Mouse (Mus musculus) stomach, embryonic 15.5 days (tissue): ENCODE results near the gene Ublcp1. TPM values are rescaled to one million over a fixed set of nuclear protein-coding genes. Genes with fewer than 3 reads are reported as not detected.
A peak's percentile ranks its signal among the peaks of the same experiment; 100 is the strongest.

ENCODE experiments used
- ATAC-seq: fragments of 200-750 bp; cut with Nextera tagmentation; 2 replicates; pipeline ENCODE4 v1.8.0; 2017; ENCODE audit warnings: low read depth, moderate number of reproducible peaks, moderate TSS enrichment; ENCODE audit not compliant: insufficient read depth, low FRiP score
- H3K27ac ChIP-seq: fragments of 300-500 bp; sonication (generic); 2 replicates; pipeline ENCODE4 v1.5.1; 2015; ENCODE audit warnings: mild to moderate bottlenecking, inconsistent platforms
- H3K27me3 ChIP-seq: fragments of 300-500 bp; sonication (generic); replicated peaks from 2 replicates; pipeline ENCODE4 v1.6.1; 2015; ENCODE audit warnings: inconsistent platforms
- H3K36me3 ChIP-seq: fragments of 300-500 bp; sonication (generic); 2 replicates; pipeline ENCODE4 v1.6.1; 2015; ENCODE audit warnings: inconsistent platforms
- H3K4me1 ChIP-seq: fragments of 300-500 bp; sonication (generic); 2 replicates; pipeline ENCODE4 v1.6.1; 2015; ENCODE audit warnings: inconsistent platforms
- H3K4me2 ChIP-seq: fragments of 300-500 bp; sonication (generic); 2 replicates; pipeline ENCODE4 v1.6.1; 2015; ENCODE audit warnings: mild to moderate bottlenecking, inconsistent platforms
- H3K4me3 ChIP-seq: fragments of 300-500 bp; sonication (generic); replicated peaks from 2 replicates; pipeline ENCODE4 v1.5.1; 2015; ENCODE audit warnings: inconsistent platforms
- H3K9ac ChIP-seq: fragments of 300-500 bp; sonication (generic); 2 replicates; pipeline ENCODE4 v1.6.1; 2015; ENCODE audit warnings: inconsistent platforms
- H3K9me3 ChIP-seq: fragments of 300-500 bp; sonication (generic); 2 replicates; pipeline ENCODE4 v1.6.1; 2016; ENCODE audit warnings: inconsistent platforms
- WGBS: fragments of 180-500 bp; shearing (Covaris S2); methylation state at CpG from one replicate; pipeline ENCODE4 v1.1.7; 2015; 5-methylcytosine and 5-hydroxymethylcytosine counted together
- polyA plus RNA-seq: library from polyadenylated mRNA; unstranded; fragments of >200 nt; fragmentation: Nextera tagmentation; extraction: Ambion mirVana; gene quantifications from 2 replicates; pipeline ENCODE4 v1.2.1, GENCODE M21; 2015

Gene Ublcp1
- 53.9 and 57.0 TPM in 2 replicates for polyA plus RNA-seq

DNA sequence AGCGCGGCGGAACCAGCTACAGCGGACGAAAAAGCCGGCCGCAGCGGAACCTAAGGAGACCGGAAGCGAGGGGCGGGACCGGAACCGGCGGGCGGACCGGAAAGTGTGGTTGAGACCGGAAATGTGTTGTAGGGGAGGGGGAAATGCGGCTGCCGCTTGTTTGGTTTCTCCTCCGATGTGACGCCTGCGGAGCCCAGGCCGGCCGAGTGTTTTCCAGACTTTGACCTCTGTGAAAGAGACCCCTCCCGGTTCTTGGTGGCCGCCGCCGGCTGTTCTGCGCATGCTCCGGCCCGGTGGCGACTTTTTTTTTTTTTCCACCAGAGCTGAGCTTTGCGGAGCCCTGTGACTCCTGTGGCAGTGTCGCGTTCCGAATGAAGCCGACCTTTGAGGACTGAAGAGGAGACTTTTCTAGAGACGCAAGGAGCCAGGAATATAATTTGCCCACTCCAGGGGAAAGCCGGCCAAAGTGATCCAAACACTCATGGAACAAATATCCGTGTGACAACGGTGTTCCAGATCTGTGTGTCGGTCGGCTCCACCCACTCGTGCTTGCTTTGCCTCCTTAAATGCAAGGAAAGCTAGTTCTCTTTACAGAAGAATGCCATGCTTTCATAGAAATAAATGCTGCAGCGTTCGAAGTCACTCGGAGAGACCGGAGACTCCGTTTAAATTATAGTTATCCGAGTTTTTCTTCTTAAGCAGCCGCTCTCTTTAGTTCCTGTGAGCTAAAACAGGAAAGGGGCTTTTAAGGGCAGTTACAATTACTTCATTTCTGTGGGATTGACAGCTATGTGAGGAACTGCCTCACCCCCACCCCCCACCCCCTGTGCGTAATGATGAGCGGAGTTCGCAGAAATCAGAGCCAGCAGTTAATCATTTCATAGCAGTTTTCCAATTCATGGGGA is at the start of gene Ublcp1:
Gene Ublcp1 (minus strand): TSS at position 67 of the 905 bp plus-strand sequence.
- Histone ChIP-seq H3K9me3 (no peaks in the 10 kb centered on the region), H3K4me2 (peak within 1 kb of the TSS; percentile 86), H3K4me3 (peak within 1 kb of the TSS; percentile 91), H3K4me1 (0 out of 2 replicates have a peak, but pooled peaks cover 7% of the 10 kb centered on the region), H3K27ac (peak within 1 kb of the TSS; percentile 86), H3K9ac (peak within 1 kb of the TSS; percentile 92), H3K27me3 (no peaks in the 10 kb centered on the region), H3K36me3 (0 out of 2 replicates have a peak, but pooled peaks cover 1% of the 10 kb centered on the region)
- peak; percentile 89 for ATAC-seq
- under 1% methylated on average over 53 of the region's 54 CpGs for WGBS

DNA sequence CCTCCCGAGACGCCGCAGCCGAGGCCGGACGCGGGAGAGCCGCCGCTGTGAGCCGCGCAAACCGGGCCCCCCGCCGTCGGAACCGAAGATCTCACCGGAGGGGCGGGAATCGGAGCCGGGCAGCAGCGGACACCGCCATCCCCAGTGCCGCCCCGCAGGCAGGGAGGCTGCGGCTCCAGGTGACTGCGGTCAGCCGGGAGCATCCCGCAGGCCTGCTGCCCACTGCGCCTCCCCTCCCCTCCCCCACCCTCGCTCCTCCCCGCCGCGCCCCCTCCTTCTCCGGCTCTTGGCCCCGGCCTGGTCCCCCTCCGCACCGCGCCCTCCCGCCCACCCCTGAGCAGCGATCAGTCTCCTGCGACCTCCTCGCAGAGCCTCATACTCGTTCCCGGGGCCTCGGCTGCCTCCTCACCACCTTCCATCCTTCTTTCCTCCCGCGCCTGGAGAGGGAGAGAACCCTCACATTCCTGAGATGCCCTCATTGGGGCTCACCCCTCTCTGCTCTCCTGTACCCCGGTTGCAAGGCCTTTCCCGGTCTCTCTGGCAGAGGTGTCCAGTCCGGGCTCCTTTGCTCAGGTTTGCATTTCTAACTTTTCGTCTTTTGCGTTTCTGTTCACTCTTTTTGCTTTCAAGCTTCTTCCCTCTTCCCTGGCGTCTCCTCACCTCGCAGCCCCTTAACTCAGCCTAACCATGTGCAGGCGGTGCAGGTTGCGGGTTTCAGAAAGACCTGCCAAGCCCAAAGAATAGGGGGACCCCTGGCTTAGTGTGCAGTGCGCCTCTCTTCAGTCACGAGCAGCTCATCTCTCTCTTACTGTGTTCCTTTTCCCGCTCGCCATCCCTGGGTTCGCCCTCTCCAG is 49.0 kb upstream of the Ublcp1 start:
- peak; percentile 32 for ATAC-seq
- Histone ChIP-seq H3K9ac (peak overlapping the region; percentile 85), H3K4me3 (peak overlapping the region; percentile 100), H3K36me3 (no peaks in the 10 kb centered on the region), H3K27ac (peak overlapping the region; percentile 92), H3K4me2 (peak overlapping the region; percentile 92), H3K27me3 (no peaks in the 10 kb centered on the region), H3K9me3 (no peaks in the 10 kb centered on the region), H3K4me1 (peaks cover 10% of the 10 kb centered on the region; the same call in 1 of the 2 replicates)
- WGBS, result under 1% methylated on average over 42 of the region's 61 CpGs

DNA sequence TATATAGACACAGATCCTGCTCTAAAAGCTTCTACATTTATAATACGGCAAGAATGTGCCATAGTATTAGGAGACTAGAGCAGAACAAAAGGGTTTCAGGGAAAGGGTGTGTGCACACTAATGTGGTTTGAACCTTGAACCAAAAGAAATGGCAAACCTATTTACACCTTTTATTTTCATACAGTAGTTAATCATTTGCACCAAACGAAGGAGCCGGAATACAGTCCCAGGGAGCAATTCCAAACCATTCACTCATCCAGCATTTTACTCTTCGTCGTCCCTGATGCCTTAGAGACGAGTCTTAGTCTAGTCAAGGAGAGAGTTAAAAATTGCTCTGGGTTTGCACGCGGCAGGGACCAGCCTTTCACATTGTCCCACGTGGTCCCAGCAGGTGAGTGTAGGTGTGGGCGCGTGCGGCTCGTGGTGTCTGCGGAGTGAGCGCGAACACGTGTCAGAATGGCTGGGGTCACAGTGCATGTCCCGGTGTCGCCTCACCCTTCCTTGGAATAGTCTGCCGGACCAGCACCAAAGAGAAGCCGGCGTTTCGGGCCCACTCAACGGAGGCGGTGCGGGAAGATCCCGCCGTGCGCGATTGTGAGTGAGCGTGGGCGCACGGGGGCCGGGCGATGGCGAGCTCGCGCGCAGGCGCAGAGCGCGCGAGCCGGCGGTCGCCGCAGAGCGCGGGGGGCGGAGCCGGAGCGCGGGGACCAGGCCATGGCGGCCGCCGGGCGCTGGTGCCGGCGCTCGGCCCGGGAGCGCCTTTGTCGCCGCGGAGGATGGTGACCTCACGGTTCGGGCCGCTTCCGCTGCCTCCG is 48.2 kb upstream of the Ublcp1 start, which contains the start of gene Rnf145:
Gene Rnf145 (plus strand): TSS at position 684 of the 815 bp plus-strand sequence.
- peaks cover 10% of the 10 kb centered on the region; the same call in 1 of the 2 replicates for H3K4me1 ChIP-seq
- peak within 1 kb of the TSS; percentile 92 for H3K27ac ChIP-seq
- H3K9me3 ChIP-seq, result no peaks in the 10 kb centered on the region
- peak within 1 kb of the TSS; percentile 92 for H3K4me2 ChIP-seq
- no peaks in the 10 kb centered on the region for H3K36me3 ChIP-seq
- peak within 1 kb of the TSS; percentile 85 for H3K9ac ChIP-seq
- peak; percentile 82 for ATAC-seq
- H3K27me3 ChIP-seq, result no peaks in the 10 kb centered on the region
- WGBS, result under 1% methylated on average over 70 of the region's 70 CpGs
- H3K4me3 ChIP-seq, result peak within 1 kb of the TSS; percentile 100

DNA sequence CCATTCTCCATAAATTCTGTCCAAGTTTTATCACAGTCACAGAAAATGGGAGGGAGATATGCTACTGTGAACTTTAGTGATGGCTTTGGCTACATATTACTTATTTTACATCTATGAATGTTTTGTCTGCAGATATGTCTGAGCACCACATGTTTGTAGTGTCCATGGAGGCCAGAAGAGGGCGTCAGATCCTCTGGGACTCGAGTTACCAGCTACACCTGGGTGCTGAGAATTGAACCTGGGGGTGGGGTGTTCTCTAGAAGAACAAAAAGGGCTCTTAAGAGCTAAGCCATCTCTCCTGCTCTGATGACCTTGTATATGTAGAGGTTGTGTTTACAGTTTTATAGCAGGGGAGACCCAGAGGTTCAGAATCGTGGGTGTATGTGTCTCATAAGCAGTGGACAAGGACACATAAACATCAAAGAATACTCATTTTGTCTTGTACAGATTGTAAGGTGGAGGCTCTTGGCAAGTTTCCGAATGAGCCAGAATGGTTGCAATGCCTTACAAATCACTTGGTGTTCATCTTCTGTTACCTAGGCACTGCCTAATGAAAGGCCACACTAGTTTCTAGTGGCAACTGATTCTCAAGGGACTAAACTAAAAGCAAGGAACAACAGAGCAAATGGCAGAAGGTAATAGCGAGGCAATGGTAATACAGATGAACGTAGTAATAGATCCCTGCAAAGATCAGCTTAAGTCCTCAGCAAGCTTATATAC is 47.4 kb upstream of the Ublcp1 start:
- WGBS, result 38% methylated on average over 6 of the region's 6 CpGs
- Histone ChIP-seq H3K4me2 (peak overlapping the region; percentile 92), H3K27me3 (no peaks in the 10 kb centered on the region), H3K36me3 (no peaks in the 10 kb centered on the region), H3K9ac (no peak overlapping the region), H3K9me3 (no peaks in the 10 kb centered on the region), H3K27ac (peak overlapping the region; percentile 92), H3K4me1 (0 out of 2 replicates have a peak, but pooled peaks cover 7% of the 10 kb centered on the region), H3K4me3 (peak overlapping the region; percentile 100)
- ATAC-seq, result no peak

DNA sequence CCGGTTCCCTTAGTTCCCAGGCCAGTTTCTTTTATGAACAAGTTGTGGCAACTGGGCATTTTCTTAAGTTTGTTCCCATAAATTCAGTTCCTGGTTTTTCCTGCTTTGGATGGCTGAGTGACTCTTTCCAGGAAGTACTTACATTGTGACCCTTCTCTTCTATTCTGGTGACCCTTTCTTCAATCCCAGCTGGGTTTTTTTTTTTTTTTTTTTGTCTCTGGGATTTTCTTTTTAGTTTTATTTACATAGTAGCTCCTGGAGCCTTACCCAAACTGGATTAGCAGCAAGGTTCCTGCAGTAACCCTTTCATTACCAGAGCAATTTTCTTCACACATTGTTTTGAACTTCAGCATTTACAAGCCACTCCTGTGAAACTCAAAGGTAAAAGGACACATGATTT is 46.1 kb upstream of the Ublcp1 start:
- Histone ChIP-seq H3K9me3 (no peaks in the 10 kb centered on the region), H3K27me3 (no peaks in the 10 kb centered on the region), H3K9ac (no peak overlapping the region), H3K4me3 (no peak overlapping the region), H3K4me2 (no peak overlapping the region), H3K4me1 (0 out of 2 replicates have a peak, but pooled peaks cover 3% of the 10 kb centered on the region), H3K36me3 (no peaks in the 10 kb centered on the region), H3K27ac (peak overlapping the region; percentile 3; the same call in 1 of the 2 replicates)
- ATAC-seq, result no peak
- 15% methylated on average over 1 of the region's 1 CpGs for WGBS

DNA sequence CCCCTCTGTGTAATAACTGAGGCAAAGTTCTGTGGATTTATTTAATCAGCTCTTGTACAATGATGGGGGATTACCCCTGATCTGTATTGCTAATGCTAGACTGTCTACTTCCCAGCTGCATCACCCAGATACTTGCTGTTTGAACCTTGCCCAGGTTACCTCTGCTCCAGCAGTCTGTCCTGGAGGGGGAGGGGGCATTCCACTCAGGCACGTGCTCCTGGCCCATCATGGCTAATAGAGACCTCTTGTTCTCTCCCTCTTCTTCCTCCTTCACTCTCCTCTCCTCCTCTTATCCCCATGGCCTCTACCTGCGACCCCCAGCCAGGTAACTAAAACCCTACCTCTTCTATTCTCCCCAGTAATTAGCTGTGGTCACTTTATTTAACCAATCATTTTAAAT is 44.4 kb upstream of the Ublcp1 start:
- Histone ChIP-seq H3K4me2 (no peak overlapping the region), H3K9ac (no peak overlapping the region), H3K27me3 (no peaks in the 10 kb centered on the region), H3K4me3 (no peak overlapping the region), H3K36me3 (no peaks in the 10 kb centered on the region), H3K27ac (no peak overlapping the region), H3K9me3 (no peaks in the 10 kb centered on the region), H3K4me1 (0 out of 2 replicates have a peak, but pooled peaks cover 3% of the 10 kb centered on the region)
- ATAC-seq, result no peak
- 58% methylated on average over 2 of the region's 2 CpGs for WGBS

DNA sequence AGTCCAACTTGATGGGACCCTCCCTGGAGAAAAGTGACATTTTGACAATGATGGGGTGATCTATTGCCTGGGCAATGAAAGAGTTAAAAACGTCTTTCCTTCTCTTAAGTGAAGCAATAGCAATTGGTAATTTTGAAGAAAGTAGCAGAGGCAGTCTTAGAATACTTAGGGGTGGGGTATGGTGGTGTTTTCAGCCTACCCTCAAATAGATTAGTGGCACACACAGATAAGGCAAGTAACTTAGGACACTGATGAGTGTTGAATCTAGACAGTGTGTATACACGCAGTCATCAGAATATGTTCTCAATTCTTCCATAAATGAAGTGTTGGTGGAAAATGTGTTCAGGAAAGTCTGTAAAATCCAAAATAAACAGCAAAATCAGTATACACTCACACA is 42.7 kb upstream of the Ublcp1 start:
- 63% methylated on average over 2 of the region's 2 CpGs for WGBS

DNA sequence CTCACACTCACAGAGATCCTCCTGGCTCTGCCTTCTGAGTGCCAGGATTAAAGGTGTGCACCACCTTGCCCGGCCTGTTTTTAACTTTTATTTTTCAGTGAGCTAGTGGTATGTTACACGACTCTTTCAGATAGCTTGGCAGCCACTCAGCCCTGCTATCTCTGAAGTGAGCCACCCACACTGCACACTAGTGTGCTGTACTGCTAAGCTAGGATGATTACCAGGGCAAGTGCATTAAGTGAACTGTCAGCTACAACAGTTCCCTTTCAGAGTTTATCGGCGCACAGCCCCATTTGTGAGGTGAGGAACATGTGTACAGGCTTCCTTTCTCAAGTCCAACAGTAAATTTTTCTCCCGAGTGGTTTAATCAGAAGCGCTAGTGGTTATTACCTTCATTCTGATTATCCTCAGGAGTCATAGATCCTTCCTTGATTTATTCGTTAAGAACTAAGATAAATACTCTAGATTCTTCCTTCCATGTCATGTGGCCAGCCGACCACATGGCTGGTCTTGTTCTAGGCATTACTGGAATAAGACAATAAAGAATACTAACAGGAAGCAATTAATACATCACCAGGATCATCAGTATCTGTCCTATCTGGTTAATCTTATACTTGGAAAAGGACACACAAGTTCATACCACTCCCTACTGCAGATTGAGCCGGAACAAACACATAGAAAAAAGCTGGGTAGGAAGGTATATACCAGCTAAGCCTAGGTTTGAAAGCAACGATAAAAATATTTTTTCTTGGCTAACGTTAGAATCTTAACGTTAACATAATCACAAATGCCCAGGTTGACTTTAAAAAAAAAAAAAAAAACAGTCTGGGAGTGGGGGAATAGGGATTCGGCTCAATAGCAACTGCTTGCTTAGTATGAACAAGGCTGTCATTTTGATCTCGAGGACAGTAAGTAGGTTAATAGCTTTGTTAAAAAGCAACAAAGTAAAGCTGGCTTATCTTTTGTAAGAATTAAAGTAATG is 42.0 kb upstream of the Ublcp1 start:
- Histone ChIP-seq H3K4me2 (no peak overlapping the region), H3K36me3 (no peaks in the 10 kb centered on the region), H3K27ac (0 out of 2 replicates have a peak overlapping the region, but pooled peaks have one; percentile 8), H3K4me3 (no peak overlapping the region), H3K4me1 (no peaks in the 10 kb centered on the region), H3K9me3 (no peaks in the 10 kb centered on the region), H3K27me3 (no peaks in the 10 kb centered on the region), H3K9ac (no peak overlapping the region)
- 59% methylated on average over 14 of the region's 14 CpGs for WGBS
- peak; percentile 76 for ATAC-seq

More for the DNA sequence above, 42.7 kb upstream of the Ublcp1 start:
- no peaks in the 10 kb centered on the region for H3K4me1 ChIP-seq
- H3K36me3 ChIP-seq, result no peaks in the 10 kb centered on the region
- no peak overlapping the region for H3K27ac ChIP-seq
- H3K4me3 ChIP-seq, result no peak overlapping the region
- H3K4me2 ChIP-seq, result no peak overlapping the region
- ATAC-seq, result peak; percentile 72; the same call in 1 of the 2 replicates
- no peaks in the 10 kb centered on the region for H3K9me3 ChIP-seq
- H3K27me3 ChIP-seq, result no peaks in the 10 kb centered on the region
- H3K9ac ChIP-seq, result no peak overlapping the region

DNA sequence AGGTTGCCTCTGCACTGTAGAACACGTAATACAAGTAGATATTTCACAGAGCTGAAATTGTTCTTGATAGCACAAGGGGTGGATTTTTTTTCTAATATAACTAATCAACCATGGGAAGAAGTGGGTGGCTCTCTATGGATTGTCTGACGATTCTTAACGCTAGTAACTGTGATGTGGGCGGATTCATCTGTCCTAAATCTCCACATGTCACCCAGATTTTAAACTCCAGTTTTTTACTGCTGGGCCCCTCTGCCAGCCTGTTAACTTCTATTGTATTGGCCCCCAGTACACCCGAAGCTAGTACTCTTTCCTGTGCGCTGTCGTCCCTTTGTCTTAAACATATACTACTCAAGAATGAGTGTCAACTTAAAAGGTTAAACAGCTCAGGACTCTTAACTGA is 40.1 kb upstream of the Ublcp1 start:
- 74% methylated on average over 7 of the region's 7 CpGs for WGBS
- H3K27me3 ChIP-seq, result no peaks in the 10 kb centered on the region
- H3K4me1 ChIP-seq, result no peaks in the 10 kb centered on the region
- H3K27ac ChIP-seq, result no peak overlapping the region
- no peak overlapping the region for H3K4me2 ChIP-seq
- ATAC-seq, result no peak
- H3K9ac ChIP-seq, result no peak overlapping the region
- H3K9me3 ChIP-seq, result no peaks in the 10 kb centered on the region
- no peaks in the 10 kb centered on the region for H3K36me3 ChIP-seq
- no peak overlapping the region for H3K4me3 ChIP-seq

DNA sequence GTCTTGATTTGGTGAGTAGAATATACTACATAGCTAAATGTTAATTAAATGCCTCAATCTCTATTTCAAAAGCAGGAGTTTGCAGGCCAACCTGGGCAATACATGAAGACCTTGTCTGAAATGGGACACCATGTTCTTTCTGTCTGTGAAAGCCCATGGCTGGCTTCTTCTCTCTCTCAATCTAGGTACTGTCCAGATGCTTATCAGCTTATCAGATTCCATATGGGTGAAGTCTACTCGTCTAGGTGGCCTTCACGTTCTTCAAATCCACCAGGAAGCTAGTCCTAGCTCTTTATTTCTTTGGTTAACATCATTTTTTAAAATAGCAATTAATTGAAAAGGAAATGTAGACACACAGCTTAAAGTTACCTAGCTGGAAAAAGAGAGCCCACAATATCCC is 39.6 kb upstream of the Ublcp1 start:
- 82% methylated on average over 2 of the region's 2 CpGs for WGBS
- H3K36me3 ChIP-seq, result no peaks in the 10 kb centered on the region

More for the DNA sequence above, 39.6 kb upstream of the Ublcp1 start:
- H3K4me3 ChIP-seq, result no peak overlapping the region
- H3K4me1 ChIP-seq, result no peaks in the 10 kb centered on the region
- no peaks in the 10 kb centered on the region for H3K27me3 ChIP-seq
- H3K9ac ChIP-seq, result no peak overlapping the region
- H3K27ac ChIP-seq, result no peak overlapping the region
- H3K9me3 ChIP-seq, result no peaks in the 10 kb centered on the region
- H3K4me2 ChIP-seq, result no peak overlapping the region
- no peak for ATAC-seq
